Mouse (Mus musculus) gastrocnemius, adult 8-10 months (tissue): ENCODE results near the gene Il6st. TPM values are rescaled to one million over a fixed set of nuclear protein-coding genes. Genes with fewer than 3 reads are reported as not detected.

ENCODE experiments used
- DNase-seq, 2 experiments: peaks; one replicate each; pipeline ENCODE4 v3.0.0; 2022; ENCODE audit warnings: low spot score in 2 of 2
- total RNA-seq, 4 experiments: library from RNA; stranded (reverse); gene quantifications; 2 replicates each; pipeline ENCODE4 v1.2.4; 2022

Il6st gene
- total RNA-seq, 4 experiments from 2014 or later: 158 to 222 (median 193) TPM

DNA sequence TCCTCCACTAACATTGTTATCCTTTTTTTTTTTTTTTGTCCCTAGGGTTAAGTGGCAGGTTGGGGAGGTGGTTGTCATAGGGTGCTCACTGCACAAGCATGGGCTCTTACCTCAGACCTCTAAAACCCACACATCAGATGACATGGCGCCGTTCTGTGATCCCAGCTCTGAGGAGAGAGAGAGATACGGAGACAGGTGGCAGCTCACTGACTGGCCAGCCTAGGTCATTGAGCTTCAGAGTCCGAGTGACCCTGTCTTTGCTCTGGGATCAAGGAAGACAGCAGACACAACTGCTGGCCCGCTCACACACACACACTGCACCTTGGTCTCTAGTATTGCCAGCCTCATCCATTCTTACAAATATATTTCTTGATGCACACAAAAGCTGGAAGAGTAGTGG, 18.7 kb downstream of the Il6st start:
- no peak for DNase-seq

DNA sequence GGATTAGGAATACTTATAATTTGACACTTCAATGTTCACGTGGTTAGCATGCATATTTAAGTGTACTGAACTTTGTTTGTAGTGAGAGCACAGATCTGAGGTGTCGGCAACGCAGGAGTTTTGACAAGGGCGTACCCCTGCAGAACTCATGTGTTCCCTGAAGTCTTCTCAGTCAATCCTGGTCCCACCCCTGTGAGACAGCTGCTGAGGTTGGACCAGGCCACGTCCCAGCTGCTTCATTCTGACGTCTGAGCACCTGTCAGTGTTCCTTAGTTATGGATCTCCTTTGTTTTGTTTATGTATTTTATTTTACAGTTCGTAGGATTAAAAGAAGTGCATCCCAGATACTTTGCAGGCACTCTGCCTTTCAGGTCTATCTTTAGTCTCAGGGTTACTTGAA, 19.1 kb downstream of the Il6st start:
- no peak for DNase-seq

DNA sequence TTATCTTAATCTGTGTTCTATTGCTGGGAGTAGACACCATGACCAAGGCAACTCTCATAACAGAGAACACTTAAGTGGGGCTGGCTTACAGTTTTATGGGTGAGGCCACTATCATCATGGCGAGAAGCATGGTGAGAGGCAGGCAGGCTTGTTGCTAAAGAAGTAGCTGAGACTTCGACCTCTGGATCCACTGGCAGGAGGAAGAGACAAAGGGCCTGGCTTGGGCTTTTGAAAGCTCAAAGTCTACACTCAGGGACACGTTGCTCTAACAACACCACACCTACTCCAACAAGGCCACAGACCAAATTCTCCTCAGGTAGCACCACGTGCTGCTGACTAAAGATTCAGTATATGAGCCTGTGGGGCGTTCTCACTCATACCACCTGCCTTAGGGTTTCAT, 22.4 kb downstream of the Il6st start:
- DNase-seq: no peak

DNA sequence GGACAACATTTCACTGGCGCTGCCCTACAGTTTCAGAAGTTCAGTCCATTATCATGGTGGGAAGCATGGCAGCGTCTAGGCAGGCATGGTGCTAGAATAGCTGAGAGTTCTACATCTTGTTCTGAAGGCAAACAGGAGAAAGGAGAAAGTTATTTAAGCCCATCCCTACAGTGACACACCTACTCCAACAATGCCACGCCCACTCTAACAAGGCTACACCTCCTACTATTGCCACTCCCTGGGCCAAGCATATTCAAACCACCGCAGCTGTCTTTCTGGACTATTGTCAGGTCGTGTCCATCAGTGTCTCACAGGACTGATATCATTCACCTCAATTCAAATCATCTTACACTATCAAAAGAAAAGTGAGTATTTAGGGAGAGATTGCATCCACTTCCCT, 22.8 kb downstream of the Il6st start:
- DNase-seq: no peak

DNA sequence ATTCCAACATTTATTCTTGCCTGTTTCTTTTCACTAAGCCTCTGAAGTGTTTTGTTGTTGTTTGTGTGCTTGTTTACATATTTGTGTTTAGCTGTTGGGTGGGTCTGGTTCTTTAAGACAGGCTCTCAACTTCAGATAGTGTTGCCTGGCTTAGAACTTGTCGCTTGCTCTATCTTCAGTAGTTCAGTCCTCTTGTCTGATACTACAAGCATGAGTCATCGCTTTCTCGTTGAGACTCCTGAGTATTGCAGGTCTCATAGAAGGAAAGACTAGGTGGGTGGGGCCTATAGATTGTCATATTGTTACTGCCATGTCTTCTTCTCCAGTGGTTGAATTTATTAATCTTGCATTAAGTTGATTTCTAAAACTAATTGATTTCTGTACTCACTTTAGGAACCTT, 26.2 kb downstream of the Il6st start:
- DNase-seq: no peak

DNA sequence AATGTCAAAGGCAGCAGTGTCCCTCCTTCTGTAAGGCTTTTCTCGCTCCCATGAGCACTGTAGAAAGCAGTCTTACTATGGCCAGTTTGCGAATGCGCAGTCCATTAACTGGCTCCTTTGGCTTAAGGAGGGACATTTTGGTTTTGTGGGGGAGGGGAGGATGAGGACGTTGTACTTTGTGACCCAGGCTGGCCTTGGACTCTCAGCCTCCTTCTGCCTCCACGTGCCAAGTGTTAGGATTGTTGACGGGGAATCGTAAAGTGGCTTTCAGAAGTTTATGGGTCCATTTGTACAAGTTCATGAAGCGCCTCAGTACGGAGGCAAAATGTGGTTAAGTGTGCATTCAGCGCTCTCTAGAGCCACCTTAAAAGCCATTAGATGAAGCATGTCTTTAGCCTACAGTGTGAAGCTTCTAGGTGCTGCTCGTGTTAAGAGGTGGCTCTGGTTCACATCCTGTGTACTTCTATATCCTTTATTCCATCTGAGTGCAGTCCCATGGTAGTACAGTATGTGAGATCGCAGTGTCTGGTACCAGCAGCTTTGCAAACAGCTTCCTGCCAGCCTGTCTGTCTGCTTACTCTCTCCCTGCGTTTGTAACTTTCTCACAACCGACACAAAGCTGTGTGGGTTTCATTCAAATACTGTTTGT, 27.9 kb downstream of the Il6st start:
- DNase-seq: no peak

DNA sequence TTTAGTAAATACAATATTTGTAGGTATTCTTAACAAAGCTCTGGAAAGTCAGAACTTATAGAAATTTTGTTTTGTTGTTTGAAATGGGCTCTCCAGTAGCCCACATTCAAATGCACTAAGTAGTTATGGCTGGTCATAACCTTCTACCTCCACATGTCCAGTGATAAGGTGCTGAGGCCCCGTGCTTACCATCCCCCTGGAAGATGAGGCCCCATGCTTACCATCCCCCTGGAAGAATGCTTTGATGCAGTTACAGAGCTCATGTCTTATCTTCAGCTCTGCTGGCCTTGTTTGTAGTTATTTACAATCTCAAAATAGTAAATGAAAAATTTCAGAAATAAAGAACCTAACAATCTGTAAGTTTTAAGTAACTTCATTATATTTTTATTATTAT, 28.4 kb downstream of the Il6st start:
- DNase-seq: no peak

DNA sequence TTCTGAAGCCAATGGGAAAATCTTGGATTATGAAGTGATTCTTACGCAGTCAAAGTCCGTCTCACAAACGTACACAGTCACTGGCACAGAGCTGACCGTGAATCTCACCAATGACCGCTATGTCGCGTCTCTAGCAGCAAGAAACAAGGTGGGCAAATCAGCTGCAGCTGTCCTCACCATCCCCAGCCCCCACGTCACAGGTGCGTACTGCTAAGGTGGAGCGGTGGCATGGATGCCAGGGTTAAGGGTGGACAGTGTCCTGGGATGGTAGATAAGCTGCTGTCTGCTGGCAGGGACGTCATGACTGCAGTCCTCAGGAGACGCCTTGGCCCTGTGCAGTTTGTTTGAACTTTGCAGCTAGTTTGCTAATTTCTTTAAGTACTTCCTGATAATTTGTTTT, 30.7 kb downstream of the Il6st start:
- no peak for DNase-seq

DNA sequence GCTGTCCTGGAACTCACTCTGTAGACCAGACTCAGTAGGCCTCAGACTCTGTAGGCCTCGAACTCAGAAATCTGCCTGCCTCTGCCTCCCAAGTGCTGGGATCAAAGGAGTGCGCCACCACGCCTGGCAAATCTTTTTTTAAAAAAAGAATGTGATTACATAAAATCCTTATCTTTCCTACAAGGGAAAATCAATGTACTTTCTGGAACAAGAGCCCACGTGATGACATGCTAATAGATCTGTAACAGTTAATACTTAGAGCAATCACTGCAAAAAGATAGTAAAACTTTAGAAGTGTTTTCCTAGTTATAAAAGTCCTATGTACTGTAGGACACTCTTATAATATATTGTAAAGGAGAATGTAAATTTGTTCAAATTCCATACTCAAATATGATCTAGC, 36.2 kb downstream of the Il6st start:
- DNase-seq: no peak

DNA sequence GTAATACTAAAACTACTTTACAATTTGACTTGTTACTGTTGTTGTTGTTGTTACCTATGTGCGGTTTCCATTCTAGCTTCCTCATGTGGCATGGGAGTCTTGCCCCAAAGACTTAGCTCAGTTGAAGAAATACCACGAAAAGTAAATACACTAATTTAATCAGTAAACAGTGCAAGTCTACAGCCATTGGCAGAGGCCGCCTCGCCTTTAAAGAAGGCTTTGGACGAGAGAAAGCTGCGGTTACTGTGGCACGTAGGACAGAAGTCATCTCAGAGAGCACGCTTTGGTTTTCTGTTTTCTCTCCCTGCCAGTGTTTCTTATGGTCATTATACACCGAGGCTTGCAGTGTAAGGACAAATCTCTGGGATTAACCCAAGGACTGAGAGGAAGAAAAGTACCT, 36.6 kb downstream of the Il6st start:
- DNase-seq: no peak

DNA sequence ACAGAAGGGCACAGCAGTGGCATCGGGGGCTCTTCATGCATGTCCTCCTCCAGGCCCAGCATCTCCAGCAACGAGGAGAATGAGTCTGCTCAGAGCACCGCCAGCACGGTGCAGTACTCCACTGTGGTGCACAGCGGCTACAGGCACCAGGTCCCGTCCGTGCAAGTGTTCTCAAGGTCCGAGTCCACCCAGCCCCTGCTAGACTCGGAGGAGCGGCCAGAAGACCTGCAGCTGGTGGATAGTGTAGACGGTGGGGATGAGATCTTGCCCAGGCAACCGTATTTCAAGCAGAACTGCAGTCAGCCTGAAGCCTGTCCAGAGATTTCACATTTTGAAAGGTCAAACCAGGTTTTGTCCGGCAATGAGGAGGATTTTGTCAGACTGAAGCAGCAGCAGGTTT, 40.0 kb downstream of the Il6st start:
- DNase-seq: no peak

DNA sequence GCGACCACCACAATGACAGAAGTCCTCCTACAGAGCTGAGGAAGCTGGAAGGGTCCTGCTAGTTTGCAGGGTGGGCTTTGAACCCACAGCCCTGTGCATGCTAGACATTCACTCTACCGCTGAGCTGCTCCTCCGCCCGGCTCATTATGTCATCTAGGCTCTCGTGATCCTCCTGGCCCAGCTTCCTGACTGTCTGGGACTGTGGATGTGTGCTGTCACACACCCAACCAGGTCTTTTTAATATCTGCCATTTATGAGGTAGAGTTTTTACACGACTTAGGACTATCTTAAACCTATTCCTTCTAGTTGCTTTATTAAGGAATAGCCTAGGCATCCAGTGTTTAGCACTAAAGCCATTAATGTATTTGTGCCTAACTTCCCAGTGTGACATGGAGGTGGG, 41.6 kb downstream of the Il6st start:
- no peak for DNase-seq

DNA sequence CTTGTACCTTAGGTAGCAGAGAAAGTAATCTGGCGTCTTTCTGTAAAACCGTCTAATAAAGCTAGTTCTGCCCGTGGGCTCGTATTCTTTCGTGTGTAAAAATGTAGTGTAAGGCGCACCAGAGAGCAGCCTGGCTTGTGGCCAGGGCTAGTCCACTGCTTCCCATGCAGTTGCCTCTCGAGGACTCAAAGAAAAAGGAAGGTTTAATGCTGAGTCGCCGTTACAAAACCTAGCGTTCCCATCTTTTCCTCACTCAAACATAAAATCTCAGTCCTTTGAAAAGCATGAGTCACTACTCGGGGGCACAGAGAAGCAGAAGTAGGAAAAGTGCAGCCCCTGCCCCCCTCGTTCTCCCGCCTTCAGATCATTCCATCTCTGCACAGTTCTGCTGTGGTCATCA, 42.9 kb downstream of the Il6st start:
- no peak for DNase-seq

DNA sequence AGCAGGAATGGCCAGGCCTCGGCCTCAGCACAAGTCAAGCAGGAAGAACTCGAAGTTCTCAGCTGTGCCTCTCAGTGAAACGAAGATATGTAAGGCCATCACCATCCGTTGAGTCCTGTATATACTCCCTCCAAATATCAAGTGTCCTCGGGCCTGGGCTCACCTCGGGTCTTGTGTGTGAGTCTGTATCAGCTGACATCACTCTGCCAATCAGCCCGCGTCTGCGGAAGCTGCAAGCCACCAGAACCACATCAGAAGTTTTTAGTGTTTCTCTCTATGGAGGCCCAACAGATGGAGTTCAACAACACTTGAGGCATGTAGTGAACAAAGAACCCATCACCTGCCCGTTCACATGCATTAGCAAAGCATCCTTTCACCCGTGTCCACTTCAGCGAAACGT, 43.8 kb downstream of the Il6st start:
- no peak for DNase-seq

DNA sequence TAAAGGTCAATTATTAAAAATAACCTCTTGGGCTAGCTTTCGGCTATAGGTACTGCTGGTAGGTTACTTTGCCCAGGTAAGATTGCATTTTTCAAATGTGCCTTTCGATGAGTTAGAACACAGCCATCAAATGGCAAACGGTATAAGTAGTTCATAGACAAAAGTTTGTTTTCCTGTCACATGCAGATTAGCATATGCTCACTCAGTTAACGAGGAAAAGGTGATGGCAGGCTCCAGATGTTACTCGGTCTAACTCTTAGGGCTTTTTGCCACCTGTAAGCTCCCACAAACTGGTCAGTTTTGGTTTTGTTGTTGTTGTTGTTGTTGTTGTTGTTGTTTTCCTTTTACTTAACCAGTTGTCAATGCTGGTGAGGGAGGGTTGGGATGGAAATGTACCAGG, 44.6 kb downstream of the Il6st start:
- DNase-seq: no peak

DNA sequence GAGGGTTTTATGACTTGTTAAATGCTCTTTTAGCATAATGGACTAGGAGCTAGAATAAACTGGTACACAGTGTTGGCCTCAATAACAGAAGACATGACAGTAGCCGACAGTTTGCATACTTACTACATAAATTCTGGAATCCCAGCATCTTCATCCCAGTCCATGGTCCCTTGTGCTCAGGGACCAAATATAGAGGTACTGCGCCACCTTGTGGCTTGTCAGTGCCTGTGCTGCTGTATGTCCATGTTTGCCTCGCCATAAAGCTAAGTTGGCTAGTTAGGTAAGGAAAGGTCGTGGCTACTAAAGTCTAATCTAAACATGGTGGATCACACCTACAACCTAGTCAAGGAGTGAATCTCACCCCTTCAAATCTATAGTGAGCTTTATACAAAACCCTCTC, 45.6 kb downstream of the Il6st start:
- DNase-seq: no peak

DNA sequence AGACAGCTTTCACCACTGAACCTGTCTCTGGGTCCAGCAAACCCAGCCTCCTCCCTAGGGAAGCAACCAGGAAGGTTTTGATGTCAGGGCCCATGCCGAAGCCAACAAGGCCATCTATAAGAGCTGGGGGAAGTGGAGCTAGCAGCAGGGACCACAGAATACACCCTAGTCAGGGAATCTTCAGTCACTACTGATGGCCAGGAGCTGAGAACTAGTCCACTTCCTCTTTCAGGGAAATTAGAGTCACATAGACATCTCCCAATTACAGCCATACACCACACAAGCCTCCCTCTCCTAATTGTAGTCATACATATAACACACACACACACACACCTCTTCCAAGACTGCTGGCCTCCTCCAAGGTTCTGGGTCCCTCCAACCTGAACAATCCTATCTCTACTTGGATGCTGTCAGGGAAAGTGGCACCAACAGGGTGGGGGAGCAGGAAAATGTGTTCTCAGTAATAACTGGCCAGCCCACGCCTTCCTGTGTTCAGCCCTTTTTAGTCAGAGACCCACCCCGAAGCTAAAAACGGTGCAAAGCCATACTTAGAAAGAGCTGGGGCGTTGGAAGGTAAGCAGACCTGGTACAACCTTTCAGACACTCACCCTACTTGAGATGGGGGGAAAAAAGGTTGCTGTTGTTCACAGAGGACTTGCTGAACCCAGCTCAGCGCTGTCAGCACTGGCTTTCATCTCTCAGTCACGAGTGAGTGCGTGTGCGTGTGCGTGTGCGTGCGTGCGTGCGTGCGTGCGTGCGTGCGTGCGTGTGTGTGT, 46.8 kb downstream of the Il6st start:
- DNase-seq: no peak

DNA sequence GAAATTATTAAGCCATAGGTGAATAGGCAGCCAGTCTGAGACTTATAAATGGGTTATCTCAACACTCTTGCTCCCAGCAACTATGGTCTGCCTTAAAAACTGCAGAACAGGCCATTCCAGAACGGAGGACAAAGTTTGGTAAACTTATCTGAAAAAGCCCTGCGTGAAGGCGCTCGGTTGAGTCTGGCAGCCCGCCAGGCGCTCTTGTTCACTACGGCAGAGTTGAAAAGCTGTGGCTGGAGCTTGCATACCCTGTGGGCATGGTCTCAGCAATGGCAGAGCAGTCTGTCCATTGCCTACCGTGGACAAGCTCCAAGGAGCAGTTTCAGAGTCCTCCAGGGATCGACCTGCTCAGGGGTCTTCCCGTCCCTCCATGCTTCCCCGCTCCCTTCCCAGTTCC, 47.4 kb downstream of the Il6st start:
- no peak for DNase-seq

DNA sequence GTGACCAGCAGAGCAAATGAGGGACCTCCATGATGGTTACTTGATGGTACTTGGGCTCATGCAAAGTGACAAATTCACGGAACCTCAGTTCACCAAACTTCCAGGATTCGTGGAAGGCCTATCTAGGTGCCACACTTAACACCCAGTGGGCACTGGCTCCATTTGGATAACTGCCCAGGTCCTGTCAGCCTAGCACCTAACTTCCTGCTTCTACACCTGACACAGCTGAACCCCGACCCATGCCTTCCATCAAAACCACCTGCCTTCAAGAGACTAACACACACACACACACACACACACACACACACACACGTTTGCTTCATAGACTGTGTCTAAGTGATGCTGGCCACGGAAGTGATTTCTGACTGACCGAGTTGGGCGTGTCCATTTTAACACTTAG, 47.9 kb downstream of the Il6st start:
- DNase-seq: no peak

DNA sequence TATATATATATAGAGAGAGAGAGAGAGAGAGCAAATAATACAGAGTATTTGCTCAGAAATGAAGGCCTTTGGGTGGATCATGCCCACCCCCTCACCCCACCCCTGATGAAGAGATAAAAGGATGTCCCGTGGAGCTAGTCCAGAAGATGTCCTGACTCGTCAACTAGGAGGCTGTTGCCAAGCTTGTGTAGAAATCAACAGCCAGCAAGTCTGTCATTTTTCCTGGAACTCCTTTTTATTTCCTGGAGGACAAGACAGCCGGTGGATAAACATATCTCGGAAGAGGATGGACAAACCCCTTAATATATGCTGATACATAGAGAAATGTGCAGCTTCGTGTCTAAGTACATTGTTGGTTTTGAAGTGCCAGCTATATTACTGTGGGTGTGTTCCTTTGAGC, 49.0 kb downstream of the Il6st start:
- DNase-seq: no peak

DNA sequence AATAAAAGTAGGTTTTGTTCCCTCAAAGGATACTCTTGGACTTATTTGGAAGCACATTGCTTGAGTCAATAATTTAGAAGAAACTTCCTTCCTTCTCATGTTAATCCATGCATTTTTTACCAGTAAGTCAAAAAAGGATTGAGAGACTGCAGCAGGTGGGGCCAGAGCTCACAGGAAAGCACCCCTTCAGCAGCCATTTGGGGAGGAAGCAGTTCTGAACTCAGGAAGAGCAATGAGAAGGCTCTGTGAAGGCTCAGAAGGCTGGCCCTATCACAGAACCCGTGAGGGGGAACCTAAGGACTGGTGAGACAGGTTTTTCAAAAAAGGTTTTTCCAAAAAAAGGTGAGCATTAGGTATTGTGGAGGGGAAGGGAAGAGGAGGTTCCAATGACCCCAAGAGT, 50.7 kb downstream of the Il6st start:
- no peak for DNase-seq

DNA sequence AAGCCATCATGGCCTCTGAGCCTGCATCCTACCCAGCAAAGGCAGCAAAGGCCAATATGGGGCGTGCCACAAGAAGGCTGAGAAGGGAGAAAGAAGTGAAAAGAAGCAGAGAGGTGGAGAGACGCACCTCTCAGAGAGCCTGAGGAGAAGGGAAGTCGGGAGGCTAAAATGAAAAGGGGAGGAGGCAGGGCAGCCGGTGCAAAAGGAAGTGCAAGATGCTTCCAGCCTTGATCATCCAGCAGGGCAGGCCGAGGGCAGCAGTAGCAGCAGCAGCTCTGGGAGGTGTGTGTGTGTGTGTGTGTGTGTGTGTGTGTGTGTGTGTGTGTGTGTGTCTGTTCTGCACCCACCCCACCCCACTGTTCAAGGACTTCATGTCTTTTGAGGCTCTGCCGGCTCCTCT, 58.4 kb downstream of the Il6st start:
- no peak for DNase-seq

DNA sequence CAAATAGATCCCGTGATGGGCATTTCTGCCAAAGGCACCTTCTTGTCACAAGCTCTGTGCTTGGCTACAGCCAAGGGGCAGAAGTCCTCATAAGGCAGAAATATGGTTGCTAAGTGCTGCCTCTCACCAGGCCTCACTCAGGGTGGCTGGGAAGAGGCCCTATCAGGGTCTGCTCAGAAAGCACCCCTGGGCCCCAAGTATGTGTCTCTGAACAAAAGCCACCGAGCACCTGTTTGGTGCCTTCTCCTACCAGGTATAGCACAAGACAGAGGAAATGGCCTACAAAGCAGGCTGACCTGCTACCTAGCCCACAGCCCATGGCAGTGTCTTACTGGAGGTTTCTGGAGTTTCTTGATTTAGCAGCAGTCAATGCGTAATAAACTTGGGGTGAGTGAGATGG, 59.0 kb downstream of the Il6st start:
- no peak for DNase-seq
